Mouse (Mus musculus) thymus, postnatal 25 days (tissue): ENCODE data around the gene Tmem203.

ENCODE experiments used
- DNase-seq: peaks from one replicate; pipeline ENCODE4 v3.0.0; 2022

Tmem203 gene

DNA sequence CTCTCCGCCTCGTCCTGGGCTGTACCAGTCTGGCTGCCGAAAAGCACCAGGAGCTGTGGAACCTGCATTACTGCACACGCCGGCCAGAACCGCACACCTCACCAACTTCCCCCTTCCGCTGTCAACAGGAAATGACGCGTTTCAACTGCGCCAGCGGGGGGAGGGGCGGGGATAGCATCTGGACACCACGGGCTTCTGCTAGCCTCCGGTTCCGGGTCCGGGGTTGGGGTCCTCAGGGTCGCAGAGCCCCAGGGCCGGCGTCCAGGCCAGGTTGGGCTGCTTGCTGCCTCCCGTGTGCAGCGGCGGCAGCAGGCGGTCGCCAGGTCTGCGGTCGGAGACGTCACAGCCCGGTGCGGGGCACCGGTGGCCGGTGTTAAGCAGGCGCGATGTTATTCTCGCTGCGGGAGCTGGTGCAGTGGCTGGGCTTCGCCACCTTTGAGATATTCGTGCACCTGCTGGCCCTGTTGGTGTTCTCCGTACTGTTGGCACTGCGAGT lies at the start of gene Tmem203:
Gene Tmem203 (plus strand): TSS at position 156 of the 496 bp plus-strand sequence.
- DNase-seq, result peak; percentile 87

DNA sequence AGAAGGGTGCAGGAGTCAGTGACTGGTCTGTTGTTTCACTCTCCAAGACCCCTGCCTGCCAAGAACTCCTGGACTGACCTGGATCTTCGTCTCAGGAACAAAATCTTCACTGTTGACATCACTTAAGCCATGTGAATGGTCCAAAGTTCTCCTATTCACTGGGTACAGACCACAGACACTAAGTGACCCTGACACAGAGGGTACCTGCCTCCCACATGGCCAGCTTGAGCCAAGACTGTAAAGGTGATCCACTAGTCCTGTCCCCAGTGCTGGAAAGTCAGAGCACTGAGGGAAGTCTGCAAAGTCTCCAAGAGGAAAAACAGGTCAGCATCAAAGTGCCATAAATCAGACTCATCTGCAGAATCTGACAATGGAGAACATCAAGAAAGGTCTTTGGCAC lies 47.6 kb upstream of the Tmem203 start:
- no peak for DNase-seq

DNA sequence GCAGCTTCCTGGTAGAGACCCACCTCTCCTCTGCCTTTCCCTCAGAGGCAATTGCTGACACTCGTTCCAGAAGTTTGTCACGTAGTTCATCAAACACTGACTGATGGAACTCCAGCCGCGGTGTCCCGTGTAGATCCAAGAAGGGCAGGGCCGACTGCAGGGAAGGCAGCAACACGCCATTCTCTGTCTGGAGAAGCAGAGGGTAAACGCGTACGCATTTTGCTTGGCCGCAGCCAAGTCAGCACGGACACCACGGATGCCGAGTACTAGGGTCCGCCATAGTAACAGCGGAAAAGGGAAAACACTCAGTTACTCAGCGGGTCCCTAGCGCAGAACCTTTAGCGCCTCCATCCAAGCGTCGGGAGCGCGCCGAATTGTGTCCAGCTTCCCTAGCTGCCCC lies 44.6 kb upstream of the Tmem203 start:
- DNase-seq, result no peak

DNA sequence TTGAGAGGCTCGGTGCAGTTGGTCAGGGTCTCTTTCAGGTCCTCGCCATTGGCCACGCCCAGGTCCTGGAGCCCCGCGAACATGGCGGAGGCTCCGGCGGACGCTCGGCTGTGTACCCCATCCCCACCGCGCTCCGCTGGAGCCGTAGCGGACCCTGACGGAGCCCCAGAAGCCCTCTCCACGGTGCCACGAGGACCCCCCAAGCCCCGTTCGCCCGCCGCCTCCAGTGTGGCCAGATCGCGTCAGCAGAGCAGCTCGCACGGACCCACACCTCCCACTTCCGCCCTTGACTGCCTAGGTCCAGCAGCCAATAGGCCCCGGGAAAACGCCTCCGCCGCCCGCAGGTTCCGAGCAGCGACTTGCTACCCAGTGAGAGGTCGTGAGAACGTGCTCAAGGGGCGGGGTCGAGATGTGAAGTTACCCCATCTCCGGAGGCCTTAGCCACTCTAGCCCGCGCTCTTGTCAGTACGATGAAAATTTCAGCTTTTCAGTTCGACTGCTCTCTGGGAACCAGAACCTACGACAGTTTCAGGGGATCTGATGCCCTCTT lies 44.0 kb upstream of the Tmem203 start, which contains the start of gene Nelfb:
Gene Nelfb (minus strand): TSS at position 369 of the 550 bp plus-strand sequence.
- DNase-seq, result peak; percentile 90

DNA sequence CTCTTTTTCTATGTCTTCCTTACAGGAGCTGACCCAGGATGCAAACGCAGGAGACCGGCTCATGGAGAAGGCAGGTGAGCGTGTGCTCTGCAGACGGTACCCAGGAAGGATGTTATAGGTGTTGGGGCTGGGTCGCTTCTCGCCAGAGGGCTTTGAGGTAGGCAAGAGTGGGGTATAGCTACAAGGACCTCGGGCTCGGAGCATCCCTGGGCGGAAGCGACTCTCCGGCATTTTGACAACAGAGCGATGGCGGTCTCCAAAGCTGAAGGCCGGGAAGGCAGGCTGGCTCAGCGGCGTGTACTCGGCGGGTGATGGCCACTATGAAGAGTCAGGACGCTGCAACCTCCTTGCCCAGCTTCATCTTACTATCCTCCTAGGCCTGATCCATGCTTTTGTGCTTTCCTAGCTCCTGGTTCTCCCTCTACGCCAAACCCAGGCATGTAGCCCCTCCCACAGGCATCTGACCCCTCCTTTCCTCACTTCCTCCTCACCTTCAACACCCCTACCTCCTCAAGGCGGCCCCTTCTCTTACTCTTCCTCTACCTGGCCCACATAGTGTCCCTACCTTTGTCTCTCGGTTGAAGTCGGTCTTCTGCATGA lies 41.9 kb upstream of the Tmem203 start:
- DNase-seq, result no peak

DNA sequence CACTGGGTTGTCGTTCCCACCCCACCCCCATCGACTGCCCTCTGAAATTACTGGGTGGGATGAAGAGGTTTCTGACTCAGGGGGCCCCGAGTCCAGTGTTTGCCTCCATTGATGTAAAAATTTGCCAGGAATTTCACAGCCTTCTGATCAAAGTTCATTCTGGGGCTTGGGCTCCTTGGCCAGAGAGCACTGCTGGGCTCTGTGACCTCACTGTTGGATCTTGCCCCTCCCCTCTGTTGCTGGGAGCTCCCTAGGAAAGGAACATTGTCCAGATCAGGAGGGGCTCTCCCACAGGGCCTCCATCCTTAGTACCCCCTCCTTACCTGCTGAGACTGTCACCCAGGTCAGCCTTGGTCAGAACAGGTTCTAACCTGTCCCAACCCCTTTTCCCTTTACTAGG lies 40.8 kb upstream of the Tmem203 start, which contains the start of gene Stpg3:
Gene Stpg3 (minus strand): TSS at position 194 of the 400 bp plus-strand sequence.
- DNase-seq, result no peak

DNA sequence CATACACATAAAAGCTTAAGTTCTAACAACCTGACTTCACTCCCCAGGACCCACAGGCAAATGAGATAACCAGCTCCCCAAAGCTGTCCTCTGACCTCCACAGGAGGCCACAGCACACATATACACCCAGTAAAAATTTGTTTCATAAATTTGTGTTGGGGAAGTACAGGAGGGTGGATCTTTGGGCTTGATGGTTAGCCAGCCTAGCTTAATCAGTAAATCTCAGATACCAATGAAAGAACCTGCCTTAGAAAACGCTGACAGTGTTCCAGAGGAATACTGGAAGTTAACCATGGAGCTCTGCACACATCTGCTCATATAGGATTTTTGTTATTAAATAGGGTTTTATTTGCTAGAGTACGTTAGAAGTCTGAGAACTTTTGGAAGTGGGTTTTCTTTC lies 37.6 kb upstream of the Tmem203 start:
- DNase-seq, result no peak

DNA sequence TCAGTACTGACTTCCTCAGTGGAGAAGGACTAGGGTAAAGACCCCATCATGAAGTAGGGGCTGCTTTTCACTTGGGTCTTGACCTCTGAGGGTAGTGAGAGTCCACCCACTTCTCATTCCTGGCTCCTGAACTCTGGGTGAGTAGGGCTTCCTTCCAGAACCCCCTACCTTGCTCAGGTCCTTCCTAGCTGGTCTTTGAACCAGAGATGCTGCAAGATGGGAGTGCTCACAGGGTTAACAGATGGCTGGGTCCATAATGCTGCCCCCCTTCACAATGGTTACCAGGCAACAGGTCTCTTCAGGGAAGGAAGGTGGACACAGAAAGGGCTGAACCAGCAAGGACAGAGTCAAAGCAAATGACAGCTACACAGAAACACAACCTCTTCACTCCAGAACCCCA lies 36.8 kb upstream of the Tmem203 start, which contains the start of gene Fam166a:
Gene Fam166a (plus strand): TSS at position 301 of the 400 bp plus-strand sequence.
- DNase-seq, result no peak

DNA sequence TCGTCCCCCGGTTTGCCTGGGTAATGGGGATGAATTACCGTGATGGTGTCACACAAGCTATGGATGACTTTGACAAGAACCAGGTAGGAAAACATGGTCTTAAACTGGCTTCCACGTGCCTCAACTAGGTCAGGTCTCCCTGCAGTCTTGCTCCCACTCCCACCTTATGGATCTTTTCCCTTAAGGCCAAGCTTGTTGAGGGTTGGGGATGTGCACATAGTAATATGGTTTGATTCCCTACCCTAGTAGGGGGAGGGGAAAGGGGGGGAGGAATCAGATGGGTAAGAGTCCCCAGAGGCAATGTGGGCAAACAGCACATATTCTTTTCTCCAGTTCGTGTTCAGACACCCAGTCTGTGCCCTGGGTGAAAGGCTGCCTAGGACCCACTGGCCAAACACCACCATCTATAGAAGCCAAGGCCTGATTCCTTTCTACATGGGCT lies 33.9 kb upstream of the Tmem203 start:
- DNase-seq, result no peak

DNA sequence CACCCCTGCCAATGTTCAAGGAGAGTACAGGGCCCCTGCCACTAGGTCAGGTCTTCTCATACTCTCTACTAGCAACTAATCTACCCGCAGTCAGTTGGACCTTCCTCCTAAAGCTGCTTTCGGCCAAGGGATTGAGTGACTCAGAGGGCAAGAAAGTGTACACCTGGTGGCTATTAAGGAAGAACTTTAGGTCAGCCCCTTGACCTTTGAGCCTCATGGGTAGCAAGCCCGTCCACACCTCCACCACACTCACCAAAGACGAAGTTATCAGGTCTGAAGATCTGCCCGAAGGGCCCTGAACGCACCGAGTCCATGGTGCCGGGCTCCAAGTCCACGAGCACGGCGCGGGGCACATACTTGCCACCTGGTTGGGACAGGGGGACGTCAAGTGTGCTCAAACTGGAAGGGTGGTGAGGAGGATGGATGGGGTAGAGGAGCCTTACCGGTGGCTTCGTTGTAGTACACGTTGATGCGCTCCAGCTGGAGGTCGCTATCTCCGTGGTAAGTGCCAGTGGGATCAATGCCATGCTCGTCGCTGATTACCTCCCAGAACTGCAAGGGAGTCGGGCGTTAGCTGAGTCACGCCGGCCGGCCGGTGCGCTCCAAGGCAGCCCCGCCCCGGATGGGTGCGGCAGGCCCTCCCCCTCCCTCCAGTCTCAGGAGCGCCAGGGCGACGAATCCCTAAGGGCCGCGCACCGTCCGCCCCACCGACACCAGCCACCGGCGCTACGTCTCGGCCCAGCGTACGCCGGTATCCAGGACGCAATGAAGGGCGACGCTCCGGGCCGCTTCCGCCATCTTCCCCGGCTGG lies 31.4 kb upstream of the Tmem203 start:
- peak; percentile 82 for DNase-seq

DNA sequence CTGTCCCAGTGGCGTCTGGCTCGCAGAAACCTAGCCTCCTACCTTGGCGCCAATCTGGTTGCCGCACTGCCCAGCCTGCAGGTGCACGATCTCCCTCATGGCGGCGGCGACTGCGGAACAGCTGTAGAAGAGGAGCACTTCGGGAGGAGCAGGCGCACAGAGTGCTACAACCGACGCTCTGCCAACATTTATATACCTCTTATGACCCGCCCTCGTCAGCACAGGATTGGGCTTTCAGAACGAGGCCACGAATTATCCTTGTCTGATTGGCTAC lies 30.8 kb upstream of the Tmem203 start, which contains the start of gene Tubb4b:
Gene Tubb4b (minus strand): TSS at position 211 of the 274 bp plus-strand sequence.
- DNase-seq, result no peak

DNA sequence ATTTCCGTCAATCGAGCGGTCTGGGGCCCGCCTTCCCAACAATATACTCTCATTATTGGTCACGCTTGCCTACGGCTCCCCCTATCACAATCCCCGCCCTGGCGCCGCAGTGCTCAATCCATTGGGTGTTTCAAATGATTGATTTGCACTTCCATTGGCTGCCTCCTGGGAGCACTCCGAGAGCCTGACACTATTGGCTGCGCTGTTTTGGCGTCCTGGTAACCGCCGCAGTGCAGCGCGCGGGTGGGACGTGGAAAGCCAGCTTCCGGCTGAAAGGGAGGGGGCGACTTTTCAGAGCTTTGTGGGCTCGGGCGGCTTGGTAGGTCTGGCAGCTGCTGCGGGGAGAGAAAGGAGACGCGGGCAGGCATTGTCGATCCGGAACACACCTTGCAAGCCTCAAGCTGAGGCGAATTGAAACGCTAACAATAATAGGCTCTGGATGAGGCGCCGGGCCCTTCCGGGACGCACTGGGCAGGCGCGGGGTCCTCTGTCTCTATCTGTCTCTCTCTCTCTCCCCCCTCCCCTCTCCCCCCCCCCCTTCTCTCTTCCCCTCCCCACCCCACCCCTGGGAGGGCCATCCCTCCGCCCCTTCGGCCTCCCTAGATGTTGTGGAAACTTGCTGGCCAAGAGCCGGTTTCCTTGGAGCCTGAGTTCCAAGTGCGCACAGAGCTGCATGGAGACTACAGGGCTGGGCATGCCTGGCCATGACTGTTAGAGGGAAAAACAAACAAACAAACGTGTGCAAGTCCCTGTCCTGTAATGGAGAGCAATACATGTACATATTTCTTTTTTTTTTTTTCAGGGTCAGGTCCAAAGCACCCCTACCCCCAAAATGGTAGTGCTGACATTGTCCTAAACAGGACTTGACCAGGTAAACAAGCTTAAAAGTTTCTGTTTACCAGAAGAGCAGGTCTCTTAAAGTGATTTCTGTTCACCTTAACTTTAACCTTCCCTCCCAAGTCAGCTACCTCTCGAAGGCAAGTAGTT lies 30.2 kb upstream of the Tmem203 start:
- DNase-seq, result peak; percentile 97

DNA sequence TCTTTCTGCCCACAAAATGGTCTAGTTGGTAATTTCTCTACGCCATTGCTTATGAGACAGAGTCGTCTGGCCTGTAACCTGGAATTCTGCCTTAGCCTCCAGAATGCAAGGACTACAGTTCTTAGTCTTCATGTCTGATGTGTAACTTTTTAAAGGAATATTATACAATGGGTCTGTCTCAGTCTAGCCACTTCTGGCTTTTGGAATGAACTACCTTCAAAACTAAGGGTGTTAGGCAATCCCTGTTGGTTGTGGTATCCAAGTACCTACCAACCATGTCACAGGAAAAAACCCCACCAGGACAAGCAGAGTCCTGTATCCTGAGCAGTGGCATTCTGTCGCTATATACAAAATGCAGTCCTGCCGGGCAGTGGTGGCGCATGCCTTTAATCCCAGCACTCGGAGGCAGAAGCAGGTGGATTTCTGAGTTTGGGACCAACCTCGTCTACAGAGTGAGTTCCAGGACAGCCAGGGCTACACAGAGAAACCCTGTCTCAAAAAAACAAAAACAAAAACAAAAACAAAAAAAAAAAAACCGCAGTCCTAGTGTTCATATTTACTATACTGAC lies 29.3 kb upstream of the Tmem203 start:
- no peak for DNase-seq

DNA sequence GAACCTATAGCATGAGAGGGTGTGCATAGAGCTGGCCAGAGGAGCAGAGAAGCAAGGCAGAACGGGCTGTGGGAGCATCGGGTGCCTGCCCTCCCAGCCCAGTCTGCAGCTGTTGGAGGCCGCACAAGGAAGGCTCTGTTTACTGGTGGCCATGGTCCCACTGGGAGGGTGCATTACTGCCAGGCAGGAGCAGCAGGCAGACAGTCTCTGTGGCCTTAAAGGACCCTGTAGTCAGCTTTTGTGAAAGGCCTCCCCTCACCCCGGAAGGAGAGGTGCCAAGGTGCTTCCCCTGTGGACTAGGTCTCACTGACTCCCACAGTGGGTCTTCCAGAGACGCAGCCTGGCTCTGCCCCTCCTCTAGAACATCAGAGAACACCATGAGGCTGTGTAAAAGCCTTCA lies 28.4 kb upstream of the Tmem203 start:
- no peak for DNase-seq

DNA sequence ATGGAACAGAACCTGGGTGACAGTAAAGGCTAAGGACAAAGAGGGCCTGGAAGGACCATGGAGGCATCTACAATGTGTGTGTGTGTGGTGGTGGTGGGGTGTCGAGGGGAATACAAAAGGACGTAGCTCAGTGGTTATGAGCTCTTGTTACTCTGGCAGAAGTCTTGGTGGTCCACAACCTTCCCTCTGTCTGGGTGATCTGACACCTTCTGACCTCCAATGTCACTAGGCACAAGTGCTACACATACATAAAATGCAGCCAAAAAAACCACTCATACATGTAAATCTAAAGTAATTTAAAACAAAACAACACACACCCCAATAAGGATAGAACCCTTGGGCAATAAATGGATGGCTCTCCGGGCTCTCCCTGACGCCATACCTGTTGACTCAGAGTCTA lies 27.8 kb upstream of the Tmem203 start:
- DNase-seq, result no peak

DNA sequence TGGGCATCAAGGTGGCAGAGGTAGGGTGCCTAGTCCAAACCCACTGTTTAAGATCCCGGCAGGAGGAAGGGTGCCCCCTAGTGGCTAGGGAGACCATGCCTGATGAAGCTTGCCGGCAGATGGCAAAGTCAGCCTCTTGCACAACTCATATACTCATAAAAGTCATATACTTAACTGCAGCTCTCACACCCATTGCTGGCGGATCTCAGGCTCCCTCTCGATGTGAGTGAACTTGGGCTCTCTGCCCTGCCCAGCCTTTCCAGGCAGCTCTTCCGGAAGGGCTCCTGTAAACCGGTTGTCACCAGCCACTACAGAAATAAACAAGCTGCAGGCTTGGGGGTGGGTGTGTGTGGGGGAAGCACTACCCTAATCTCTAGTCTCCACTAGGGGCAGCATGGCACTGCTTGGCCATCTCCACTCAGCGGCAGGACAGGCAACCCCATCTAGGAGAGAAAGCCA lies 26.8 kb upstream of the Tmem203 start:
- peak; percentile 88 for DNase-seq

DNA sequence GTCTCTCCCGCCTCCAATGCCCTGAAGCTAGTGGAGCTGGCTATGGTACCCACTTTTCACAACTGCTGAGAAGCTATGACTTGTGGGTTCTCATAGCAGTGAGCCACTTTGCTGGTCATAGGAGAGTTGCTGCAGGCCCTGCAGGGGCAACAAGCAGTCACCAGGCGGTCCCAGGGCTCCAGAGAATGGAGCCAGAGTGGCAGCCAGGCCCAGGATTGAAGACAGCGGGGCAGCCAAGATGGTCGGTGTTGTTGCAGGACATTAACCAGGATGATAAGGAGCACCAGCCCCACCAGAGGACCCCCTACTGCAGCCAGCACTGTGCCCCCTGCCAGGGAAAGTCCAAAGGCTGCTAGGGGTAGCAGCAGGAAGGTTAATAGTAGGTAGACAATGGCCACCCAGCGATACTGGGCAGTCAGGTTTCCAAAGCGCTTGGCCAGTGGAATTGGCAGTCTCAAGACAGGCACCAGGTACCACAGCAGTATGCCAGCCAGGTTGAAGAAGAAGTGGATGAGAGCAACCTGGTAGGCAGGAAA lies 26.2 kb upstream of the Tmem203 start:
- no peak for DNase-seq

DNA sequence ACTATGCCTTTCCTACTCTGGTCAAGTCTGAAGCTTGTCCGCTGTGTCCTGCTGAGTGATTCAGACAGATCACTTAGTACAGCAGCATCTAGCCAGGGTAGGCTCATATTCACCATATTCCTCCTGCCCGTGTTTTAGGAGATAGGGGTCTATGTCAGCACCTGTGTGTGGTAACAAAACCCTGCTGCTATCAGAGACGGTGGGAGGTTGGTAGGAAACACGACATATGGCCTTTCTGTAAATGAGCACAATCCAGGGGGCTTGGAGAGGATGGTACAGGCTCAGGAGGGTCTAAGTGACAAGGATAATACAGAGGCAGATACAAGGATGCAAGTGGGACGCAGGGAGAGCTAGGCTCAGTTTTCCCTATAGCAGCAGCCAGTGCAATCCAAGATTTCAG lies 25.7 kb upstream of the Tmem203 start:
- DNase-seq, result no peak

DNA sequence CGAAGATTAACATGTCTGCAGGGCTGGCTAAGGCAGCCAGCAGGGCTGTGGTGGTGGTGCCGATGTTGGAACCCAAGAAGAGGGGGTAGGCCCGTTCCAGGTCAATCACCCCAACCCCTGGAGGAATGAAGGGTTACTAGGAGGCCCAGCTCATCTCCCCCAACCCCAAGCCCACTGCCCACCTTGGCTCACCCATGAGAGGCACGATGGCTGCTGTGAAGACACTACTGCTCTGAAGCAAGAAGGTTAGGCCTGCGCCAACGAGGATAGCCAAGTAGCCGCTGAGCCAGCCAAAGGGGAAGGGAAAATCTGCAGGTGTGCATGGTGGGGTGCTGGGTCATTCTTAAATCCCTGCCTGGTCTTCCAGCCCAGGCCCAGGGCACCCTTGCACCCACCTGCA lies 24.7 kb upstream of the Tmem203 start:
- no peak for DNase-seq

DNA sequence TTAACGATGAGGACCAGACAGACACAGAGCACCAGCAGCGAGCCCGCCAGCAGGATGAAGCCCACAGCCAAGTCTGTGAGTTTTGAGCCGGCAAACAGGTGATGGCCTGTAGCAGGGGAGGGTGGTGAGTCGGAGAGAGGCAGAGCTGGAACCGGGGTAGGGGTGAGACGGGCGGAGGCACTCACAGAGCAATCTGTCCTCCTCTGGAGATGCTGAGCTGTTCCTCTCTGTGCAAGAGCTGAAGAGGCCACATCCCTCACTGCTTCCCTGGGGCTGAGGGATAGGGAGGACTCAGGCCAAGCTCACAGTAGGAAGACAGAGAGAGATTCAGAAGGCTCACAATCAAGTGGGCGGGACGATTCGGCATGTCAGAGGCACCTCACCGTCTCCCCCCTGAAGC lies 24.2 kb upstream of the Tmem203 start:
- DNase-seq, result no peak

DNA sequence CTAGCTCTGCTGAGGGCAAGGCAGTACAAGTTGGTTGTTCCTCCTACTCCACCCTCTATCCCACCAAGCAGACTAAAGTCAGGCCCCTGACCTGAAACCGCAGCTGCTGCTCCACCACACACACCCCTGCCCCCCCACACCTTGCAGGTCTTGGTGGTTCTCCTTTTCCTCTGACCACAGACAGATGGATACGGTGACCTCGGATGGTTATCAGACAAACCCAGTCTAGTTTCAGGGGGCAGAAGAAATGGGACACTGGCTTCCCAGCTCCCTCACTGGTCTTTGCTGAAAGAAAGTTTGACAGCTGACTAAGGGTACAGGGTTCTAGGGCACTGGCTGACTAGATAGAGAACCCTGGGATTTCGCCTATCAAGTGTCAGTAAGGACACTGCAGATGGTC lies 21.8 kb upstream of the Tmem203 start:
- no peak for DNase-seq

DNA sequence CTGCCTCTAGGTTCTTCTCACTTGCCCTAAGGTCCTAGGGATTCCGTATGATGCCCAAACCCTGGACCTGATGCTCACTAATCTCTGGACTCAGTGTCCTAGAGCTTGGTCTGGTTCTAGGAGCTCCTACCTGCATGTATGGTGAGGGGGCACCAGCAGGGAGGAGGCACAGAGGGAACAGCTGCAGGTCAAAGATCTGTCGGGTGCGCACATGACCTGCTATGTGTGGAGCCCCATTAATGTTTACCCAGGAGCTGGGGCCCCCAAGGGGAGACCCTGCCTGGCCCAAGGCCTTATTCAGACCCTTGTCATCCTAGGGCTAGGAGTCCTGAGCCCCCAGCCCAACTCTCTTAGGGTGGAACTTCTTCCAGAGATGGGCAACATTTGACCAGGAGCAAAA lies 21.2 kb upstream of the Tmem203 start, which contains the start of gene Slc34a3:
Gene Slc34a3 (minus strand): TSS at position 315 of the 400 bp plus-strand sequence.
- no peak for DNase-seq
